Comparison of ENCODE assay signal across 26 mouse cellular contexts in genomic region chr14:117800399-117800798, GRCm38 (mm10).
"Had no signal": no experiment of that assay in that cellular context is flagged by ENCODE, and none has a peak within 500 bp of the region (broad histone marks: within the 10 kb centered on the region; RNA-seq: fewer than 3 reads in every experiment).

No protein-coding gene starts in this region.

- H3K27me3 ChIP-seq: heart, embryonic 12.5 days; hindbrain, embryonic 12.5 days; intestine, embryonic 15.5 days; limb, embryonic 13.5 days; limb, embryonic 15.5 days; liver, embryonic 12.5 days had no signal

- H3K4me2 ChIP-seq: heart, embryonic 12.5 days; hindbrain, embryonic 12.5 days; hindbrain, embryonic 14.5 days; intestine, embryonic 15.5 days; limb, embryonic 13.5 days; limb, embryonic 15.5 days; liver, embryonic 12.5 days had no signal

- H3K4me3 ChIP-seq: gastrocnemius, adult 2 months; heart, adult 2 months; heart, embryonic 10.5 days; heart, embryonic 12.5 days; hindbrain, embryonic 10.5 days; hindbrain, embryonic 12.5 days; intestine, embryonic 15.5 days; limb, embryonic 13.5 days; limb, embryonic 15.5 days; liver, embryonic 12.5 days had no signal

- H3K9me3 ChIP-seq: heart, embryonic 10.5 days; heart, embryonic 12.5 days; hindbrain, embryonic 10.5 days; hindbrain, embryonic 12.5 days; intestine, embryonic 15.5 days; limb, embryonic 13.5 days; limb, embryonic 15.5 days; liver, embryonic 12.5 days had no signal

- H3K4me1 ChIP-seq: heart, embryonic 10.5 days; heart, embryonic 12.5 days; hindbrain, embryonic 12.5 days; intestine, embryonic 15.5 days; limb, embryonic 13.5 days; limb, embryonic 15.5 days; liver, embryonic 12.5 days had no signal

- DNase-seq: gastrocnemius, adult 2 months; gastrocnemius, postnatal 10 days; gastrocnemius, postnatal 25 days; heart, adult 2 months; heart, postnatal 10 days; heart, postnatal 4 days; kidney, adult 18-20 months; kidney, adult 8-10 months; kidney, postnatal 10 days; kidney, postnatal 25 days; kidney, postnatal 4 days; layer of hippocampus, adult 9-11 months; layer of hippocampus, postnatal 36 days; left cerebral cortex, postnatal 4 days had no signal

- H3K36me3 ChIP-seq: heart, embryonic 10.5 days; heart, embryonic 12.5 days; hindbrain, embryonic 10.5 days; hindbrain, embryonic 12.5 days; intestine, embryonic 15.5 days; limb, embryonic 13.5 days; limb, embryonic 15.5 days; liver, embryonic 12.5 days had no signal

- H3K9ac ChIP-seq: heart, embryonic 12.5 days; hindbrain, embryonic 12.5 days; hindbrain, embryonic 14.5 days; intestine, embryonic 15.5 days; limb, embryonic 13.5 days; limb, embryonic 15.5 days; liver, embryonic 12.5 days had no signal

- H3K27ac ChIP-seq: gastrocnemius, adult 2 months; heart, adult 2 months; heart, embryonic 10.5 days; hindbrain, embryonic 10.5 days; hindbrain, embryonic 12.5 days; hindbrain, embryonic 14.5 days; intestine, embryonic 15.5 days; limb, embryonic 13.5 days; limb, embryonic 15.5 days; liver, embryonic 12.5 days had no signal

- ATAC-seq: hindbrain, embryonic 16.5 days; inflammation-experienced regulatory T-cells, adult 6 months; intestine, embryonic 15.5 days; intestine, postnatal 0 days; liver, embryonic 12.5 days had no signal
